Mouse (Mus musculus) cerebellum, adult 11-12 months (tissue): ENCODE results near the gene Dok7.

Experiments
- DNase-seq: peaks from one replicate; pipeline ENCODE4 v3.0.0; 2022

Dok7 gene

DNA sequence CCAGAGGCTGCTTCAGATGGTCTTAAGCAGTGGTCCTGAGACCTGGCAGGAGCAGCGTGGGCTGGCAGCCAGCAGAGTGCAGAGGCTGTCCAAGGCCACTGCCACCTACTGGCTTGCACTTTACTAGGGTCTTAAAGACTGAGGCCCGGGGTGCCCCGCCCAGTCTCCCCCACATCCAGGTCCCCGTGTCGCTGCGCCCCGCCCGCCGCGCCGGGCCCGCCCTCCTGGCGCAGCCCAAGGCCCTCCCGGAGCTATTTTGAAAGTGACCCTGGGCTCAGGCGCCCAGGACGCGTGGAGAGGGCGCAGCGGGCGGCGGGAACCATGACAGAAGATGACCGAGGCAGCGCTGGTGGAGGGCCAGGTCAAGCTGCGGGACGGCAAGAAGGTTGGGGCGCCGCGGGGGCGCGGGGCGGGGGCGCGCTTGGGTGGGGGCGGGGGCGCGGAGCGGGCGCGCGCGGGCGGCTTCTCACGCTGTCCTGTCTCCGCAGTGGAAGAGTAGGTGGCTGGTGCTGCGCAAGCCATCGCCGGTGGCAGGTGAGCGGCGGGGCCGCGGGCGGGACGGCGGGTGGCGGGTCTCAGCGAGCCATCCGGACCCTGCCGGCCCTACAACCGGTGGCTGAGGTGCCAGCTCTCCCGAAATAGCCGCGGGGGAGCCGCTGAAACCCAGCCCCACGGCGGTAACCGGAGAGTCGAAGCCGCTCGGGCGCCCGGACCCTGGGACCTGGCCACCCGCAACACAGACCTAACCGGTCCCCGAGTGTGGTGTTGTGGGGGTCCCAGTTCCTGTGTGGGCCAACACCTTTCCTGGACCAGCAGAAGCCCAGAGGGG is at the start of gene Dok7:
TSS of gene Dok7 (plus strand) at position 163 of the 829 bp plus-strand sequence.
- peak; percentile 69 for DNase-seq

GRCm38 (mm10) chr5:35009163-35009562 is 47.4 kb upstream of the Dok7 start:
- DNase-seq, result no peak

GRCm38 (mm10) chr5:35010656-35011055 is 45.9 kb upstream of the Dok7 start:
- no peak for DNase-seq

DNA sequence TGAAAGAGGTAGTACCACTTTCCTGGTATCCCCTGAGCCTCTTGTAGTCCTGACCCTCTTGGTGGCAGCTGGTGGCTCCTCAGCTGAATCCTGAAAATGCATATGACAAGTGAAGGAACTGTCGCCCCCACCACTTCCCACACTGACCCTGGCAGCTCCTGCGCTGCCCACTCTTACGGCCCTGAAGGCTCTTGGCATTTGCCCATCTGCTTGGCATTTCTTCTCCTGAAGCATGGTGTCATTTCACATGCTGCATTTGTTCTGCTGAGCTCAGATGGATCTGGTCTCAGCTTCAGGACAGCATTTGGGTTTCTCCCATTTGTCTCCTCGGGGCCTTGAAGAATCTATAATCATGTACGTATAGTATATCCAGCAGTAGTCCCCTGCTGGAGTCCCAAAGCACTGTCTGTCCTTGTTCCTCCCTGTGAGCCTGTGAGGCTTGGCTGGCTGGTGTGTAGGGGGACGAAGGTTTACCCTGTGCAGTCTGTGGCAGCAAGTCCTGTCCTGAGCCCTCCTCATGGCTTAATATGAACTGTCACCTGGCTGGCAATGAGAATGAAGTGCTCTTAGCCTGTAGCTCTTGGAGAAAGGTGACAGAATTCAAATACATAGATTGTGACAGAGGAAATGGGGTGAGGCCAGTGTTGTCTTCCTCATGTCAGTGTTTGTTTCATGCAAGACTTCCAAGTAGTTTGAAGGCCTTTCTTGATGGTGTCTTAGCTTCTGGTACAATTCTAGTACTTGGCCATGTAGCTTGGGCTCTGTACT is 45.2 kb upstream of the Dok7 start:
- no peak for DNase-seq

DNA sequence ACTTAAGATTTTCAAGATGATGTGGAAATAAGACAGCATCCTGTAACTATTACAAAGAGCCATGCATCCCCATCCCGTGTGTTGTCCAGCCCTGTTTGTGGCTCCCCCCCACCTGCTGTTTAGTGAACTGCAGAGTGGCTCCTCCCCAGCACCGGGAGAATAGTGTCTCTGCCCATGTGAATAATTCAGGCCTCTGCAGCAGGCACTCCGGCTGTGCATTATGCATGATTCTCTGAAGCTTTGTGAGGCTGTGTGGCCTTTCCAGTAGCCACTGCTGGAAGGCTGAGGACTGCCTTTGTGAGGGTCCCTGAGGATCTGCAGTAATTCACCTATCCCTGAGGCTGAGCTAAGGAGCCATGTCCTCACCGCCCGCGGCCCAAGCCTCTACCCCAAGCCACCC is 42.5 kb upstream of the Dok7 start:
- no peak for DNase-seq

DNA sequence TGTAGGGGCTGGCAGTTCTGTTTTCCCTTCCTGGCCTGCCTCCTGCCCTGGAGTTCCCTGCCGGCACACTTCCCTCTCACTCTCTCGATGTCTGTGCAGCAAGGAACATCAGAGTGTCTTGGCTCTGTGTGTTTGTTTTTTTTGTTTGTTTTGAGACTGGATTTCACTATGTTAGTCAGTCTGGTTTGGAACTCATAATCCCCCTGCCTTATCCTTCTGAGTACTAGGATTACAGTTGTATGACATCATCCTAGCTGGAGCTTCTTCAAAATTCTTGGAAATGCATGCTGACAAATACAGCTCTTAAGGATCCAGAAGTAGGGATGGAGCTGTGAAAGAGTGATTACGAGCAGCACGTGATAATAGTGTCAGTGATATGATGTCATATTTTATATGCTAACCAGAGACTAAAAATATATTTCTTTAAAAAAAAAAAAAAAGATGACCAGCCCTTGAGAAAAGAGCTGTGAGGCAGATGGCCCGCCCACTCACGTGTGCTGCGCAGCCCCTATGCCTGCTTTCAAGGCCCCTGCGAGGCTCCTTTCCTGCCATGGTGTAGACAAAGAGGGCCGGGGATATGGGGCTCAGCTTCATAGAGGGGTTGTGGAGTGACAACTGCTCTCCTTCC is 36.8 kb upstream of the Dok7 start:
- no peak for DNase-seq

DNA sequence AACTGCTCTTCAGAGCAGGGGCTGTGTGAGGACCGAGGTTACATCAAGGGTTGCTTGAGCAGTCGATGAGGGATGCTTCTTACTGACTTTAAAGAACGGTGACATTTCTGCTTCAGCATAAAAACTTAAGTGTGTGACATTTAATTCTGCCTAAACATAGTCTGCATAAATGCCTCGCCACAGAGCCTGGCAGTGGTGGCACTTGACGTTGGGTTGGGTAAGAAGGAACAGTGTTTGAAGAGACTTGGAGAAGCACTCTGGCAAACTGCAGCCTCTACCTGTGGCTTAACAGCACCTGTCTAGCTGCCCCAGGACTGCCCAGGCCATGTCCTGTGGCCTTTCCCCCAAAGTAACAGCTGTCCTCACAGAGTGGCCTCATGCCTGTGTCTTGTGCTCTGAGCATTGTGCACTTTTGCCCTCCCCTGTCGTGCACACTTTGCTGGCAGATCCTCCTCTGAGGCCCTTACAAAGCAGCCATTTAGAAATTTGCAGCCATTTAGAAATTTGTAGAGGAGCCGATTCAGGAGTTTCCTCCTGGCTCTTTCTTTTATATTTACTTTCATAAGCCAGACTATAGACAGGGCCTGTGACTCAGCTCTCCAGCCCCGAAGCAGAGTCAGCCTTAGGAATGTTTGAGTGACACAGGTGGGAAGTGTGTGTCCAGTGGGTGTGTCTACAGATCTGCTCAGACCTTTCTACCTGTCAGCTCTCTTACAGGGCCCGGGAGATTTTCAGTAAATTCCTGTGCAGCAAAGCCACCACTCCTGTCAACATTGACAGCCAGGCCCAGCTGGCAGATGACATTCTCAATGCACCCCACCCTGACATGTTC is 35.9 kb upstream of the Dok7 start:
- no peak for DNase-seq

- no peak for DNase-seq
Observed at GRCm38 (mm10) chr5:35024975-35025374, 31.6 kb upstream of the Dok7 start.

GRCm38 (mm10) chr5:35029303-35029702 is 27.3 kb upstream of the Dok7 start:
- DNase-seq, result no peak

DNA sequence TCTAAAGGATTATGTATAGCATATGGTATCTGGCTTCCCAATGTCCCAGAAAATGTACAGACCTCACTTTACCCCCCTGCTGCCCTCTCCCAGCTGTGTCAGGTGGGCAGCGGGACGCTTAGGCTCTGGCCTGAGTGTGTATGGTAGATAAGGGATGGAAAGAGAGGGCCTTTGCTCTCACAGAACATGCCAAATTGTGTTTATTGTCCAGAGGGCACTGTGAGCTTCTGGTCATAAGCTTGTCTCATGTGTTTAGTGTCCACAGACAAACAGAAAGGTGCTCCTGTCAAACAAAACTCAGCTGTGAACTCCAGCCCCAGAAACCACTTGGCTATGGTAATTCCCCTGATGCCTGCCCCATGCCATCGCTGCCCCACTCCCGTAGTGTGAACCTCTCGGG is 26.8 kb upstream of the Dok7 start:
- DNase-seq, result no peak

DNA sequence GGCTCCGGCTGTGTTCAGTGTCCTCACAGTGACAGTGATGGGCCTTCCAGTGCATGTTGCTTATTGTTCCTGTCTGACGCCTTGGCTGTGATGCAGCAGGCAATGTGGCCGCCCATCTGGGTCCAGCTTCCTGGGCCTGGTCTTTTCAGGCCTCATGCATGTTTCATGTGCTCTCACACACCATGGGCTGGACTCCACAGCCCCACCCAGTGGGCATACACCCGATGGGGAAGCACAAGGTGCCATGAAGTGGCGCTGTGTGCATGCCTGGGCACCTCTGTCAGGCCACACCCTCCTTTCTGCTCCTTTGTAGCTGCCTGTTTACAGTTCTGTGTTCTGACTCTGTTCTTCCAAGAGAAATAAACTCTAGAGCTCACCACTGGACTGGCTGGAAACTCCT is 23.5 kb upstream of the Dok7 start:
- no peak for DNase-seq

DNA sequence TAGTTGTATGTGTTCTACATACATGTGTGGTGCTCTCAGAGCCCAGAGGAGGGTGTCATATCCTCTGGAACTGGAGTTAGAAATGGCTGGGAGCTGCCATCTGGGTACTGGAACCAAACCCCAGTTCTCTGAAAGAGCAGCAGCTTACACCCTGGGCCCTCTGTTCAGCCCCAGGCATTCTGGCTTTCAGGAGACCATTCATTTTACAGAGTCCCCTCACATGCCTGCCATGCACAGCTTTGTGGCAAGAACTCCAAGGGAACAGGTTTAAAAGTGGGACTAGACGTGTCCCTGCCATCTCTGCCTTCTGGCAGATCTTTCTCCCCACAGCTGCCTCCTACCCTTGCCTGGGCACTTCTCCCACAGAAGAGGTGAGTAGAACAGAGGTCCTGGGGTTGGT is 22.9 kb upstream of the Dok7 start:
- DNase-seq, result no peak

- DNase-seq, result no peak
Observed at GRCm38 (mm10) chr5:35035141-35035540, 21.4 kb upstream of the Dok7 start.

GRCm38 (mm10) chr5:35035795-35036194 is 20.8 kb upstream of the Dok7 start:
- DNase-seq, result no peak

DNA sequence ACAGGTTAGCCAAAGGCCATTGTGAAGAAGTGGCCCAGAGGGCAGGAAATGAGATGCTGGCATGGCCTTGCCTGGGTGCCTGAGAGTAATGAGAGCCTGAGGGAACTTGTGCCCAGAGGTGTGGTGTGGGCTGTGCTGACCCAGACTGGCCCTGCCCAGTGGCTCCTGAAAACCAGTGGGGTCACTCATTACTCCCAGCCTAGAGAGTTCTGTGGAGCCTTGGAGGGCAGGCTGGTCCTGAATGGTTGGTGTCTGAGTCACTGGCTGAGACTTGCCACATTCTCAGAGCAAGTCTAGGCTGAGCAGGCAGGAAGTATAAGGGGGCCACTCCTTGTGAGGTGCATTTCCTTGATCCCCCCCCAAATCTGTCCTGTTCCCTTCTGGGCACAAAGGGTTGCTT is 19.1 kb upstream of the Dok7 start:
- DNase-seq, result no peak

DNA sequence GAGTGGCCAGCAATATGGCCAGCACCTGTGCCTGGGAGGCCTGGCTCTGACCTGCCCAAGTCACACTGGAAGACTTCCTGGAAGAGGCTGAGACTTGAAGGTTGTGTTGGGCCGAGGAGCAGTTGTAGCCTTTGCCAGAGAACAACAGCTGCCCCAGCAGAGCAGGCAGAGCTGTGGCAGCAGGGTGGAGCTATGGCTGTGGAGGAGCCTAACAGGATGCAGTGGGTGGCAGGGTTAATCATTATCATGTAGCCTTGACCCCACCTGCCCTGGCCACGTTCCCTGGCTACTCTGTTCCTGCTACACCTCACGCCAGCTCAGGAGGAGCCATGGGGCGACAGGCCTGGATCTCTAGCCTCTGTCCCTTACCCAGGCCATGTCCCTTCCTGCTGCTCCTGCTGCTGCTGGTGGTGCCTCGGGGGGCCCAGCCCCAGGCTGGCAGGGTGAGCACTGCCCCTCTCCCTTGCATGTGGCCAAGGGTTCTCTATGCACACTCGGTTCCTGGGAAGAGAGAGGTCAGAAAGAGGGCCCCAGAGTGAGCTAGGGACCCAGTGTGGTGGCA is 15.2 kb upstream of the Dok7 start, which contains the start of gene Hgfac:
TSS of gene Hgfac (plus strand) at position 242 of the 562 bp plus-strand sequence.
- no peak for DNase-seq

DNA sequence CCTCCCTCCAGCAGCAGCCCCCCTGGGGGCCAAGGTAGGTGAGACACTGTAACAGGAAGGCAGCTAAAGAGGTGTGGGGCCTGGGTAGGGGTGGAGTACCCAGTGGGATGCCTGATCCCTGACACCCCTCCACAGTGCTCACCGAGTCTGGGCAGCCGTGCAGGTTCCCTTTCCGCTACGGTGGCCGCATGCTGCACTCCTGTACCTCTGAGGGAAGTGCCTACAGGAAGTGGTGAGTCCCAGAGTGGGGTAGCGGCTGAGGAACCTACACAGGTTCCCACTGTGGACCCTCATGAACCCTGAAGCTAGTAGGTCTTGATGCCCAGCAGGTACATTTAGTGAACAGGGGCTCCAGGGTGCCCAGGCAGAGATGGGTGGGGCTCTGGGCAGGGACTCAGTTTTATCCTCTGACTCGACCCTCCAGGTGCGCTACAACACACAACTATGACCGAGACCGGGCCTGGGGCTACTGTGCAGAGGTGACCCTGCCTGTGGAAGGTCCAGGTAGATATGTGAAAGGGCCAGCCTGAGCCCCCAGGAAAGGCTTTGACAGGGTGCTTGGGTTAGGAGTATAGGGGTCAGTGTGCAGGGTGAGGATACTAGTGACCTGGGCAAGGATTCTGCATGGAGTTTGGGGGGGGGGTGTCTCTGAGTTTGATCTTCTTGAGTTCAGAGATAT is 14.0 kb upstream of the Dok7 start:
- DNase-seq, result no peak

DNA sequence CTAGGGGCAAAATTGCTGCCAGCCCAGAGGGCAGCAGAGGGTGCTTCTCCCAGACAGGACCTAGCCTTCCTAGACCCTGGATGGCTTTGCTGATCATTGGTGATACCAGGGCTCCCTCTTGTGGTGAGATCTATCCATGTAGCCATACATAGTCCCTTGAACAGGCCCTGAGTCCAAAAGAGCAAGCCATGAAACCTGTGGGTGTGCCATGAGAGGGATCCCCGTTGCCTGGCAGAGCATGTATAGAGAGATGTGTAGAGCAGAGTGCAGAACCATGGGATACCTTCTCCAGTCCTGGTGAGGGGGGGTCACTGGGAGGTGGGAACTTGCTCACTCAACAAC is 13.5 kb upstream of the Dok7 start:
- peak; percentile 49 for DNase-seq

DNA sequence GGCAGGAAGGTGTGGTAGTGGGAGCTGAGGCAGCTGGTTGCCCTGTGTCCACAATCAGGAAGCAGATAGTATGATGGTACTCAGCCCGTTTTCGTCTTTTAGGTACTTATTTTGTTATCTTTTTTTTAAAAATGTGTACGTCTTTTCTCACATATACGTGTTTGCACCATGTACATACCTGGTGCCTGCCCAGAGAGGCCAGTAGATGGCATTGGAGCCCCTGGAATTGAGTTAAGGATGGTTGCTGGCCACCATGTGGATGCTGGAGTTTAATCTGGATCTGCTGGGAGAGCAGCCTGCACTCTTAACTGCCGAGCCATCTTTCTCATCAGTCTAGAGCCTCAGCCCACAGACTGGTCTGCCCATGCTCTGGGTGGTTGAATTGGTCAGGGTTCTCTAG is 6.0 kb upstream of the Dok7 start:
- DNase-seq, result no peak

GRCm38 (mm10) chr5:35054628-35055027 is 1.9 kb upstream of the Dok7 start:
- DNase-seq, result no peak

DNA sequence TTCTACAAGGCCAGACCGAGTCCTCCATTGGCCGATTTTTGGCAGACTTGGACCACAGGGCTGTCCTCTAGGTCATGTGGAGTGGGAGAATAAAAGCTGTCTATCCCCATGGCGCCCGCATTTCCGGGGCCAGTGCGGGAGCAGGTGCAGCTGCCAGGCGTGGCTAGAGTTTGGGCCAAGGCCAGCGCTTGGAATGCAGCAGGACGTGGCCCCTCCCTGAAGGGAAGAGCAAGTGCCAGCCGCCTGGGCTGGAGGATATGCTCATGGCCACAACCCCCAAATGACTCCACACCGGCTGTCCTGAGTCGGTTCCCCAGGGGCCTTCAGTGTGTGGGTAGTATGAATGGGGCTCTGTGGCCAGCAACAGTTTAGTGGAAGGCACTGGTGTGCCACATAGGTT is 1.5 kb upstream of the Dok7 start:
- DNase-seq, result peak; percentile 43

- no peak for DNase-seq
Observed at GRCm38 (mm10) chr5:35057582-35057981, 1.0 kb downstream of the Dok7 start.
